Mouse (Mus musculus) cerebellum, adult 2 months (tissue): ENCODE measurements around the gene Jmjd7. TPM values are rescaled to one million over a fixed set of nuclear protein-coding genes. Genes with fewer than 3 reads are reported as not detected.

Source experiments
- DNase-seq, 2 experiments: peaks; one replicate each; pipeline ENCODE4 v3.0.0; 2021
- H3K27ac ChIP-seq: fragments of 200-500 bp; 2 replicates; pipeline ENCODE4 v1.5.1; 2012; ENCODE audit warnings: low read length, control low read depth, inconsistent platforms; ENCODE audit not compliant: insufficient read depth
- H3K27me3 ChIP-seq: fragments of 200-500 bp; 2 replicates; pipeline ENCODE4 v1.6.1; 2012; ENCODE audit warnings: inconsistent platforms, mild to moderate bottlenecking, low read length, moderate library complexity; ENCODE audit not compliant: control insufficient read depth, insufficient read depth
- H3K4me1 ChIP-seq: fragments of 200-500 bp; 2 replicates; pipeline ENCODE4 v1.6.1; 2011; ENCODE audit warnings: low read length; ENCODE audit not compliant: control insufficient read depth, insufficient read depth
- H3K4me3 ChIP-seq: fragments of 200-500 bp; replicated peaks from 2 replicates; pipeline ENCODE3; 2011; ENCODE audit warnings: mild to moderate bottlenecking, low read depth, low read length, control low read depth; ENCODE audit not compliant: insufficient read depth
- CTCF ChIP-seq: fragments of 200-500 bp; IDR thresholded peaks from 2 replicates; pipeline ENCODE4 v1.5.1; 2011; ENCODE audit warnings: low read depth, mild to moderate bottlenecking, control low read depth, low read length, moderate library complexity, borderline replicate concordance; ENCODE audit not compliant: insufficient read depth
- POLR2A ChIP-seq: fragments of 200-500 bp; IDR thresholded peaks from 2 replicates; pipeline ENCODE4 v1.6.1; 2011; ENCODE audit warnings: low read length, control low read depth, borderline replicate concordance; ENCODE audit not compliant: insufficient read depth
- WGBS: fragments of 180-500 bp; shearing (Covaris S2); methylation state at CpG from one replicate; pipeline ENCODE4 v1.1.7; 2018; 5-methylcytosine and 5-hydroxymethylcytosine counted together
- polyA plus RNA-seq: library from polyadenylated mRNA; depleted of rRNA; stranded (reverse); fragments of >200 nt; gene quantifications from 2 replicates; pipeline ENCODE4 v1.2.3, GENCODE M21; 2012

Gene Jmjd7
- polyA plus RNA-seq, 1 experiment = 11.2 TPM

GRCm38 (mm10) chr2:120033726-120034125 lies 6.4 kb downstream of the Jmjd7 start:
- Histone ChIP-seq H3K4me1 (peaks cover 11% of the 10 kb centered on the region), H3K27ac (no peak overlapping the region), H3K27me3 (no peaks in the 10 kb centered on the region), H3K4me3 (no peak overlapping the region)
- DNase-seq = peak; percentile 62 to 66
- TF ChIP-seq POLR2A = no peak
- TF ChIP-seq CTCF = no peak
- WGBS = 16% methylated on average over 5 of the region's 5 CpGs

GRCm38 (mm10) chr2:120037744-120038143 lies 10.5 kb downstream of the Jmjd7 start:
- no peak overlapping the region for H3K27ac ChIP-seq
- H3K4me1 ChIP-seq = peaks cover 22% of the 10 kb centered on the region
- TF ChIP-seq CTCF (no peak), POLR2A (no peak)
- WGBS = 89% methylated on average over 9 of the region's 9 CpGs
- no peak overlapping the region for H3K4me3 ChIP-seq
- DNase-seq = no peak
- H3K27me3 ChIP-seq = no peaks in the 10 kb centered on the region

GRCm38 (mm10) chr2:120040991-120041390 lies 13.7 kb downstream of the Jmjd7 start:
- H3K27ac ChIP-seq = no peak overlapping the region
- WGBS = 13% methylated on average over 5 of the region's 5 CpGs

GRCm38 (mm10) chr2:120044101-120044603 lies 16.9 kb downstream of the Jmjd7 start:
- no peak overlapping the region for H3K4me3 ChIP-seq
- no peaks in the 10 kb centered on the region for H3K27me3 ChIP-seq
- WGBS = 81% methylated on average over 4 of the region's 4 CpGs
- TF ChIP-seq POLR2A (no peak), CTCF (no peak)
- no peak for DNase-seq
- no peak overlapping the region for H3K27ac ChIP-seq
- H3K4me1 ChIP-seq = peaks cover 17% of the 10 kb centered on the region

More at GRCm38 (mm10) chr2:120040991-120041390, 13.7 kb downstream of the Jmjd7 start:
- TF ChIP-seq CTCF (no peak), POLR2A (no peak)
- peak; percentile 32 to 33 for DNase-seq
- H3K4me3 ChIP-seq = no peak overlapping the region
- no peaks in the 10 kb centered on the region for H3K27me3 ChIP-seq
- H3K4me1 ChIP-seq = peaks cover 17% of the 10 kb centered on the region

DNA sequence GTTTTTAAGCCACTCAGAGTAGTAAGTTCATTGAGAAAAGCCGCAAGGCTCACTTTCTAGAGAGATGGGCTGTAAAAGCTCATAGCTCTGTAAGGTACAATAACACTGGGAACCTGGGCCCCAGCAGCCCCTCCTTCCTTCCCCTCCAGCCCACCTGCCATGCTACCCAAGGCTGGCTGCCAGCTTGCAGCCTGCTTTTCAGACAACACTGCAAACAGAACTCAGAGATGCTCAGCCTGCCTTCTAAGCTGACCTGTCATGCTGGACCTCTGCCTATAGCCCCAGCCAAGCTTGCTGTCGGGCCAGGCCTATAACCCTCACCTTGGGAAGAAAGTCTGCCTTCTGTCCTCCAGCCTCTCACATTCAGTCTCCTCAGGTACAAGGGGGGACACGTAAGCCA lies 17.4 kb downstream of the Jmjd7 start:
- no peak overlapping the region for H3K27ac ChIP-seq
- WGBS = 59% methylated on average over 3 of the region's 3 CpGs
- no peak for TF ChIP-seq CTCF
- TF ChIP-seq POLR2A = no peak
- H3K27me3 ChIP-seq = no peaks in the 10 kb centered on the region
- H3K4me1 ChIP-seq = peaks cover 17% of the 10 kb centered on the region
- H3K4me3 ChIP-seq = no peak overlapping the region
- DNase-seq = no peak

DNA sequence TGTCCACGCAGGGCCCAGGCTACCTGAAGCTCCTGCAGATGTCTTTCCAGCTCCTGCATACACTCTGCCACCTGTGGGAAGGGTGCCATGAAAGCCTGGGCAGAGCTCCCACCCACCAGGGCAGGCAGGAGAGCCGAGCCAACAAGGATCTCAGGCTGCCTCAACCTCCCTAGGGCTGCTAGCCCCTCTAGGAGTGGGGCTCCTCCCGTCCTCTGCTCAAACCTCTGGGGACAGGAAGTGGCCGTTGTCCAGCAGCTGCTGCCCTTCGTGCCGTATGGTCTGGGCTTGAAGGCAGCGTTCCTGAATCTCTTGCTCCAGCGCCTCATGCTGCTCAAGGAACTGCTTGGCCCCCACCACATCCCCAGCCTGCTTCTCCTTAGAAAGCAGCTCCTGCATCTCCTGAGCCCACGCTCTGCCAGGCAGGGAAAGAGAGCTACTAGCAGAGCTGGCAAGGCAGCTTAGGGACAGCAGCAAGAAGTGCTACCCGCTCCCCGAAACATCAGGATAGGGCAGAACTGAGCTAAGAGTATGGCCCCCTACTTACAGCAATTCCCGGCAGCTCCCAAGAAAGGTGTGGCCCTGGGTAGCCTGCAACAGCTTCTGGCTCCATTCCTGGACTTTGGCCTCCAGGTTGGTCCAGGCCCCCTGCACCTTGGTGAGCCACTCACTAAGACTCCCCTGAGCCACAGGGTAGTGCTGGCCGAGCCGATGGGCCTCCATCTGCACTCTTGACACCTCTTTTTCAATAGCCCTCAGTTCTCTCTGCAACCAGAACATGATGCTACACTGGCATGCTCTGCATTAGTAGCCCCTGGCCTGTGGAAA lies 19.4 kb downstream of the Jmjd7 start:
- H3K4me1 ChIP-seq = peaks cover 6% of the 10 kb centered on the region
- no peak for DNase-seq
- H3K27ac ChIP-seq = no peak overlapping the region
- TF ChIP-seq CTCF (no peak), POLR2A (no peak)
- 45% methylated on average over 14 of the region's 14 CpGs for WGBS
- no peak overlapping the region for H3K4me3 ChIP-seq
- H3K27me3 ChIP-seq = no peaks in the 10 kb centered on the region

GRCm38 (mm10) chr2:120048173-120048572 lies 20.9 kb downstream of the Jmjd7 start:
- H3K27me3 ChIP-seq = no peaks in the 10 kb centered on the region
- DNase-seq = no peak
- H3K4me3 ChIP-seq = no peak overlapping the region
- no peak overlapping the region for H3K27ac ChIP-seq
- WGBS = 86% methylated on average over 9 of the region's 9 CpGs
- H3K4me1 ChIP-seq = peaks cover 6% of the 10 kb centered on the region
- TF ChIP-seq CTCF (no peak), POLR2A (no peak)
